Mouse (Mus musculus): ENCODE data around the gene Iyd.

- TF ChIP-seq CTCF (IDR thresholded peaks at IDR 0.05; ENCODE audit: low read depth) (0 out of 2 replicates have a peak, but pooled peaks have one; percentile 29), EP300 (IDR thresholded peaks at IDR 0.05; ENCODE audit: low read depth) (no peak)
Observed at GRCm38 (mm10) chr10:3573905-3574500, 34.0 kb downstream of the Iyd start.
